Comparison of ENCODE assay signal across 8 mouse cellular contexts in the genomic region with DNA sequence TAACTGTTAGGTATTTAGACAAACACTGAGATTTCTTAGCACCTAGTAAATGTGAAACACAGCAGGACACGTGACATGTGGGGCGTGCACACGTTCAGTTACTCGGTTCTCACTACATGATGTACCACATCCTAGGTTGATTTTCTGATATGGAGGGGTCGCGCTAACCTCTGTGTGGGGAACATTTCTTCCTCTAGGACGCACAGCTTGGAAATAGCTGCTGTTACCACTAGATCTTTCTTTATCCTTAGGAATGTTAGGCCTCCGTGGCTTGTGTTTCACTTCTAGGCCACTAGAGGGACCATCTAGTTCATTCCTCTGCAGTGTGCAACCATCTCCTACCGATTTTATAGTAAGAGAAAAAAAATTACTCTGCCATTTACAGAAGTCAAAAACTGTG. TPM values are rescaled to one million over a fixed set of nuclear protein-coding genes. Genes with fewer than 3 reads are reported as not detected.
DNase-seq lines count a peak whose midpoint lies in the region; ATAC-seq and TF ChIP-seq lines count a peak whose summit lies in the region.

No protein-coding gene starts in this region.

- no peaks in the 10 kb centered on the region for H3K4me1 ChIP-seq in forebrain, embryonic 11.5 days (replicated peaks; ENCODE audit: control insufficient read depth, insufficient read depth, low read length)
- peaks cover 9% of the 10 kb centered on the region; the same call in 1 of the 2 replicates for H3K4me1 ChIP-seq in forebrain, embryonic 10.5 days
- no peaks in the 10 kb centered on the region for H3K4me1 ChIP-seq in E14TG2a.4 (replicated peaks; ENCODE audit: low read depth, low read length)
- no peaks in the 10 kb centered on the region for H3K4me1 ChIP-seq in hindbrain, embryonic 16.5 days (ENCODE audit: control insufficient read depth, insufficient read depth, low read depth, low read length)

- peak; percentile 69 for ATAC-seq in forebrain, embryonic 11.5 days (replicated peaks; ENCODE audit: low FRiP score)
- peak; percentile 76 for ATAC-seq in hindbrain, embryonic 16.5 days

- 55% methylated on average over 9 of the region's 9 CpGs for WGBS in forebrain, embryonic 11.5 days
- WGBS in forebrain, embryonic 10.5 days = 61% methylated on average over 9 of the region's 9 CpGs
- 57% methylated on average over 9 of the region's 9 CpGs for WGBS in hindbrain, embryonic 16.5 days

- no peak overlapping the region for H3K9ac ChIP-seq in forebrain, embryonic 11.5 days (ENCODE audit: low read length)
- no peak overlapping the region for H3K9ac ChIP-seq in hindbrain, embryonic 16.5 days (ENCODE audit: low read depth, low read length)

- H3K9me3 ChIP-seq in forebrain, embryonic 11.5 days (ENCODE audit: control insufficient read depth, low read length) = no peaks in the 10 kb centered on the region
- H3K9me3 ChIP-seq in forebrain, embryonic 10.5 days = no peaks in the 10 kb centered on the region
- no peaks in the 10 kb centered on the region for H3K9me3 ChIP-seq in E14TG2a.4 (ENCODE audit: low read length)
- H3K9me3 ChIP-seq in hindbrain, embryonic 16.5 days (ENCODE audit: control insufficient read depth, low read length) = no peaks in the 10 kb centered on the region

- no peaks in the 10 kb centered on the region for H3K27me3 ChIP-seq in forebrain, embryonic 11.5 days (ENCODE audit: control insufficient read depth, insufficient read depth, low read length)
- no peaks in the 10 kb centered on the region for H3K27me3 ChIP-seq in forebrain, embryonic 10.5 days (ENCODE audit: poor library complexity, severe bottlenecking)
- no peaks in the 10 kb centered on the region for H3K27me3 ChIP-seq in E14TG2a.4 (ENCODE audit: insufficient read depth, low read length)
- H3K27me3 ChIP-seq in hindbrain, embryonic 16.5 days (replicated peaks; ENCODE audit: control insufficient read depth, insufficient read depth, low read length) = no peaks in the 10 kb centered on the region

- no peak overlapping the region for H3K4me2 ChIP-seq in forebrain, embryonic 11.5 days (ENCODE audit: low read depth, low read length, severe bottlenecking)
- H3K4me2 ChIP-seq in hindbrain, embryonic 16.5 days (ENCODE audit: low read length) = no peak overlapping the region

- TF ChIP-seq CTCF in E14TG2a.4 (conservative IDR thresholded peaks at IDR 0.05; ENCODE audit: low read length) = peak; percentile 77

- H3K27ac ChIP-seq in forebrain, embryonic 11.5 days (ENCODE audit: low read depth, low read length) = no peak overlapping the region
- H3K27ac ChIP-seq in forebrain, embryonic 10.5 days = no peak overlapping the region
- H3K27ac ChIP-seq in hindbrain, embryonic 16.5 days (ENCODE audit: low read depth, low read length) = no peak overlapping the region

- H3K36me3 ChIP-seq in forebrain, embryonic 11.5 days (ENCODE audit: control insufficient read depth, insufficient read depth, low read length) = no peaks in the 10 kb centered on the region
- no peaks in the 10 kb centered on the region for H3K36me3 ChIP-seq in forebrain, embryonic 10.5 days (replicated peaks)
- H3K36me3 ChIP-seq in E14TG2a.4 (ENCODE audit: insufficient read depth, low read length) = no peaks in the 10 kb centered on the region
- H3K36me3 ChIP-seq in hindbrain, embryonic 16.5 days (ENCODE audit: control insufficient read depth, insufficient read depth, low read length) = no peaks in the 10 kb centered on the region

- no peak overlapping the region for H3K4me3 ChIP-seq in forebrain, embryonic 11.5 days (ENCODE audit: low read depth, low read length)
- no peak overlapping the region for H3K4me3 ChIP-seq in forebrain, embryonic 10.5 days
- H3K4me3 ChIP-seq in E14TG2a.4 (replicated peaks; ENCODE audit: low read length) = no peak overlapping the region
- no peak overlapping the region for H3K4me3 ChIP-seq in hindbrain, embryonic 16.5 days (ENCODE audit: low read length)

- no peak for DNase-seq in forebrain, embryonic 11.5 days (ENCODE audit: low spot score)
- no peak for DNase-seq in forebrain, embryonic 10.5 days (ENCODE audit: extremely low spot score, low spot score)
- DNase-seq in embryo, embryonic 10.5 days (ENCODE audit: low spot score) = peak; percentile 73
- peak; percentile 42 to 72 for DNase-seq in left cerebral cortex, adult 9 months (ENCODE audit: low spot score in 2 of 2)
- peak; percentile 9 for DNase-seq in naive thymus-derived CD4-positive, alpha-beta T cell, adult 2 months (ENCODE audit: low read depth)
- no peak for DNase-seq in urinary bladder, postnatal 10 days (ENCODE audit: low spot score)

RNA-seq across cellular contexts. Expression of gene Slc39a8, which starts 37.7 kb away (rescaled TPM):
- polyA plus RNA-seq in forebrain, embryonic 11.5 days (2014; fragmentation: Nextera tagmentation; extraction: Ambion mirVana) = 21.2 and 22.4 TPM in 2 replicates
- polyA plus RNA-seq in forebrain, embryonic 10.5 days (2016; fragmentation: Nextera tagmentation; extraction: Ambion mirVana) = 19.6 and 20.7 TPM in 2 replicates
- 11.2 and 12.2 TPM in 2 replicates for polyA plus RNA-seq in hindbrain, embryonic 16.5 days (2015; fragmentation: Nextera tagmentation; extraction: Ambion mirVana)

Comparison
In these comparisons a context has a peak if more than half of its experiments do, and no peak if none do; other contexts are left out.
1. DNase-seq: peak in embryo, embryonic 10.5 days (single experiment), left cerebral cortex, adult 9 months (2 of 2) and naive thymus-derived CD4-positive, alpha-beta T cell, adult 2 months (single experiment); none in forebrain, embryonic 11.5 days (single experiment), forebrain, embryonic 10.5 days (single experiment) and urinary bladder, postnatal 10 days (single experiment).